In the genomic region with DNA sequence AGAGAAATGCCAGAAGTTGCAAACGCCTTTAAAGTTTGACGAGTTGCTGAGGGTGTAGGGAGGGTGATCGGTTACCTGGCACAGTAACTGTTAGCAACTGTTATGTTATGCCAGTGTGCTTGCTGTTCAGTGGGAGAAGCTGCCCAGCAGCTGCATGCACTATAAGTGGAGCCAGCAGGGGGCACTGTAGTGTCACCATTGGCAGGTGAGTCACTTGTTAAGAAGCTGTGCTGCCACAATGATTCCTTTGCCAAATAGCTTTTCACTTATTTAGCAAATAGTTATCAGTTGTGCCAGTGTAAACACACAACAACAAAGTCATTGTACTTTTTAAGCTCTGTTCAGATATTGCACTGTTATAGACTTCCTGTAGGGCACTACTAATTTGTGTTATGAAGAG, we compare ENCODE assay signal across 8 mouse cellular contexts.
A peak's percentile ranks its signal among the peaks of the same experiment; 100 is the strongest.
DNase-seq lines count a peak whose midpoint lies in the region; ATAC-seq and TF ChIP-seq lines count a peak whose summit lies in the region.

No protein-coding gene starts in this region.

- H3K4me2 ChIP-seq in liver, embryonic 12.5 days = no peak overlapping the region
- no peak overlapping the region for H3K4me2 ChIP-seq in neural tube, embryonic 11.5 days (ENCODE audit: low read depth)
- H3K4me2 ChIP-seq in stomach, postnatal 0 days (replicated peaks; ENCODE audit: low read depth) = no peak overlapping the region

- peak; percentile 86 for TF ChIP-seq CTCF in embryonic fibroblast, embryonic 13.5 days (IDR thresholded peaks at IDR 0.05; ENCODE audit: borderline replicate concordance, insufficient read depth, low read length)
- peak; percentile 96 for TF ChIP-seq CTCF in stomach, postnatal 0 days (IDR thresholded peaks at IDR 0.05; ENCODE audit: low read depth)

- H3K4me3 ChIP-seq in embryonic fibroblast, embryonic 13.5 days (ENCODE audit: insufficient read depth, low read length) = no peak overlapping the region
- H3K4me3 ChIP-seq in heart, embryonic 10.5 days = no peak overlapping the region
- H3K4me3 ChIP-seq in liver, embryonic 12.5 days = no peak overlapping the region
- no peak overlapping the region for H3K4me3 ChIP-seq in neural tube, embryonic 11.5 days (ENCODE audit: low read depth, low read length)
- no peak overlapping the region for H3K4me3 ChIP-seq in stomach, postnatal 0 days (ENCODE audit: low read depth, low read length)

- 20% methylated on average over 3 of the region's 3 CpGs for WGBS in heart, embryonic 10.5 days
- 23% methylated on average over 3 of the region's 3 CpGs for WGBS in liver, embryonic 12.5 days (ENCODE audit: insufficient replicate concordance)
- 26% methylated on average over 3 of the region's 3 CpGs for WGBS in neural tube, embryonic 11.5 days
- WGBS in stomach, postnatal 0 days = 17% methylated on average over 3 of the region's 3 CpGs

- no peaks in the 10 kb centered on the region for H3K36me3 ChIP-seq in heart, embryonic 10.5 days
- H3K36me3 ChIP-seq in liver, embryonic 12.5 days = no peaks in the 10 kb centered on the region; the same call in 1 of the 2 replicates
- no peaks in the 10 kb centered on the region for H3K36me3 ChIP-seq in neural tube, embryonic 11.5 days (ENCODE audit: control insufficient read depth, insufficient read depth, low read length)
- H3K36me3 ChIP-seq in stomach, postnatal 0 days (ENCODE audit: control insufficient read depth, insufficient read depth, low read length) = no peaks in the 10 kb centered on the region

- H3K27ac ChIP-seq in embryonic fibroblast, embryonic 13.5 days (ENCODE audit: insufficient read depth, low read length) = no peak overlapping the region
- no peak overlapping the region for H3K27ac ChIP-seq in heart, embryonic 10.5 days
- no peak overlapping the region for H3K27ac ChIP-seq in liver, embryonic 12.5 days
- no peak overlapping the region for H3K27ac ChIP-seq in neural tube, embryonic 11.5 days (ENCODE audit: low read depth, low read length)
- no peak overlapping the region for H3K27ac ChIP-seq in stomach, postnatal 0 days (replicated peaks)

- no peaks in the 10 kb centered on the region for H3K9me3 ChIP-seq in heart, embryonic 10.5 days
- H3K9me3 ChIP-seq in liver, embryonic 12.5 days (replicated peaks) = no peaks in the 10 kb centered on the region
- H3K9me3 ChIP-seq in neural tube, embryonic 11.5 days (ENCODE audit: control insufficient read depth, low read length) = no peaks in the 10 kb centered on the region
- no peaks in the 10 kb centered on the region for H3K9me3 ChIP-seq in stomach, postnatal 0 days (ENCODE audit: control insufficient read depth, low read length)

- no peak for TF ChIP-seq POLR2A in embryonic fibroblast, embryonic 13.5 days (IDR thresholded peaks at IDR 0.05; ENCODE audit: low read depth, low read length)

- no peak overlapping the region for H3K9ac ChIP-seq in liver, embryonic 12.5 days
- H3K9ac ChIP-seq in neural tube, embryonic 11.5 days (ENCODE audit: low read length) = no peak overlapping the region
- H3K9ac ChIP-seq in stomach, postnatal 0 days (ENCODE audit: low read length) = no peak overlapping the region

- H3K4me1 ChIP-seq in embryonic fibroblast, embryonic 13.5 days (ENCODE audit: control insufficient read depth, insufficient read depth, low read length) = peaks cover 3% of the 10 kb centered on the region; the same call in 1 of the 2 replicates
- H3K4me1 ChIP-seq in heart, embryonic 10.5 days = peaks cover 13% of the 10 kb centered on the region
- peaks cover 22% of the 10 kb centered on the region for H3K4me1 ChIP-seq in liver, embryonic 12.5 days
- no peaks in the 10 kb centered on the region for H3K4me1 ChIP-seq in neural tube, embryonic 11.5 days (ENCODE audit: control insufficient read depth, insufficient read depth, low read length)
- no peaks in the 10 kb centered on the region for H3K4me1 ChIP-seq in stomach, postnatal 0 days (replicated peaks; ENCODE audit: control insufficient read depth, insufficient read depth)

- DNase-seq in B cell, adult 2 months = peak; percentile 93 to 94
- DNase-seq in adrenal gland, postnatal 36 days = peak; percentile 95
- peak; percentile 86 for DNase-seq in heart, embryonic 10.5 days (ENCODE audit: low spot score)
- DNase-seq in kidney, postnatal 14 days = peak; percentile 88
- peak; percentile 89 for DNase-seq in neural tube, embryonic 11.5 days (ENCODE audit: low spot score)
- peak; percentile 91 for DNase-seq in stomach, postnatal 0 days (ENCODE audit: low spot score)

- no peak for TF ChIP-seq EP300 in stomach, postnatal 0 days (optimal IDR thresholded peaks at IDR 0.05)

- peak; percentile 36; the same call in 1 of the 2 replicates for ATAC-seq in liver, embryonic 12.5 days
- peak; percentile 42; the same call in 1 of the 2 replicates for ATAC-seq in neural tube, embryonic 11.5 days (ENCODE audit: insufficient read depth, low FRiP score, low TSS enrichment)
- peak; percentile 53; the same call in 1 of the 2 replicates for ATAC-seq in stomach, postnatal 0 days (ENCODE audit: low FRiP score, low TSS enrichment)

- no peaks in the 10 kb centered on the region for H3K27me3 ChIP-seq in heart, embryonic 10.5 days (ENCODE audit: insufficient read depth, poor library complexity, severe bottlenecking)
- H3K27me3 ChIP-seq in liver, embryonic 12.5 days (replicated peaks) = no peaks in the 10 kb centered on the region
- no peaks in the 10 kb centered on the region for H3K27me3 ChIP-seq in neural tube, embryonic 11.5 days (ENCODE audit: control insufficient read depth, insufficient read depth, low read length)
- no peaks in the 10 kb centered on the region for H3K27me3 ChIP-seq in stomach, postnatal 0 days (ENCODE audit: control insufficient read depth, insufficient read depth, low read length)
